Mouse (Mus musculus) liver, postnatal 0 days (tissue): ENCODE measurements at regions not wholly inside any gene's neighbourhood (a gene's known extent, or its start where the extent isn't known, plus 50 kb on each side); places are given as distances from the start of the nearest gene placed in this dataset.

ENCODE experiments used
- CTCF ChIP-seq: sonication (generic); IDR thresholded peaks from 2 replicates; pipeline ENCODE4 v1.5.1; 2016; ENCODE audit warnings: antibody characterized with exemption, low read depth
- EP300 ChIP-seq: IDR thresholded peaks from 2 replicates; pipeline ENCODE4 v1.6.1; 2016; ENCODE audit warnings: antibody characterized with exemption, low read depth, mild to moderate bottlenecking

DNA sequence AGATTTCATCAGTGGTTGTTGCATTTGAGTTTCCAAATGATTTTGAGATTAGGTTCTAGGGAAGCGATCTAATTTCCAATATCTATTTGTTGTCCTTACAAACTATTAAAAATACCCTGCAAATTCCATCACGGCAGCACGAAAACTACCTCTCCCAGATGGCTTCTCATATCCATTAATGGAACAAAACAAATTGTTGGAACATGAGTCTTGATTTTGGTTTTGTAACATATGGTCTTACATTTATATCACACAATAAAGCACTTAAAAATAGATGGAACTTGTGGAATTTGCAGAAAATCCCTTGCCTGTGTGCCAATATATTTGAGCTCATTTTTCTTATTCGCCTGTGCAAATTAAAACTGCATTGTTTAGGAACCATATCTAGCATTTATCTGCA is 368.1 kb upstream of the Syt1 start:
- TF ChIP-seq CTCF (no peak), EP300 (no peak)
